Mouse (Mus musculus) layer of hippocampus, postnatal 25 days (tissue): ENCODE data around the gene Opa3. TPM values are rescaled to one million over a fixed set of nuclear protein-coding genes. Genes with fewer than 3 reads are reported as not detected.

ENCODE experiments used
- DNase-seq, 2 experiments: peaks; one replicate each; pipeline ENCODE4 v3.0.0; 2022; ENCODE audit warnings: mixed read lengths in 2 of 2, low spot score in 1 of 2; ENCODE audit errors: extremely low spot score in 1 of 2
- microRNA-seq, 2 experiments: library from miRNA; unstranded; fragments of <30 nt; microRNA quantifications; one replicate each; pipeline ENCODE4 v1.2.0; 2021
- total RNA-seq, 2 experiments: library from RNA; stranded (reverse); gene quantifications; 2 replicates each; pipeline ENCODE4 v1.2.3; 2021

Opa3 gene
- total RNA-seq, 2 experiments from 2014 or later = 36.5 to 41.5 TPM

DNA sequence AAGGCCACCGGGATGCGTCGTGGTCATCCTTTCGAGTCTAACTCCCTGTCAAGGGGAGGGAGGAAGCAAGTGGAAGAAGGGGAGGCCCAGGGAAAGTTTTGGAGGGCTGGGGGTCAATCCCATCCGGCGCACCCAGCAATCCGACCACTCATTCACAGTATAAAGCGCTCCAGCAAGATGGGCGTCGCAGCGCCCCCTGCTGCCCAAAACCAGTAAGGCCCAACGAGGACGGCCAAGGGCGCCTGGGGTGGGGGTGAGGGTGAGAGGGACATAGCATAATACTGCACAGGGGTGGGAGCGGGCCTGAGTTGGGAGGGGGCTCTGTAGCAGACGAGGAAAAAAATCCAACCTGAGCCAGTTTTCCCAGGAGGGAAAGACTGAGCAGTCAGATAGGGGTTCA is 75.6 kb downstream of the Opa3 start:
- DNase-seq = peak; percentile 74 to 83

DNA sequence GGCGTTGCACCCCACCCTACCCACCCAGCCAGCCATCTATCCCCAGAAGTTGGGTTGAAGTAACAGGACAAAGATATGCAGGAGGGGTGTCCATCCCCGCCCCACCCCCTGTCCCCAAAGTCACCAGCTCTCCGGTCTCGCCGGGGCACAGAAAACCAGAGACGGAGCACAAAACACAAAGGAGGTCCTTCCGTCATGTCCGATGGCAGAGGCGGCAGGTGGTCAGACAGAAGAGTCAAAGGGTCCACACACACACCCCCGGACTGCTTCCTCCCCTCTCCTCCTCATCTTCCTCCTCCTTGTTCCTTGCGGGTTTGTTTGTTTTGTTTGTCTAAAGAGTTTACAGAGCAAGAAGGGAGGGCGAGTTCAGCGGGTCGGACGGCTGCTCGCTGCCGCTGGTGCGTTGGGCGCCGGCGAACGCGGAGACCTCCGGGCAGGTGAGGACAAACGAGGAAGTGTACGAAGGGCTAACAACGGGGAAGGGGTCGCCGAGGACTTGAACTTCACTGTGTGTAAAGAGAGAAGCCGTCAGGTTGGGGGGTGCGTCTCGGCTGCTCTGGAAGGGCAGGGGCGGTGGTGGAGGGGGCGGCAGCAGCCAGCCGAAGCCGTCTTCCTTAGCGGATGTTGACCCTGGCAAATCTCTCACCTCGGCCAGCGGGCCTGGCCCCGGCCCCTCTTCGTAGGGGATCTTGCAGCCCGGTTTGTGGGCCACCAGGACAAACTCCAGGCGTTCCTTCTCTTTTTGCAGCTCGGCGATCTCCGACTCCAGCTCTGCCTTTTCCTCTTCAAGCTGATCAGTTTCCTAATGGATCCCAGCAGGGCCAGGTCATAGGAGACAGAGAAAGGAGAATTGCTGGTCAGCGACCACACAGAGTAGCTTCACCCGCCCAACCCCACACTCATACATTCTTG is 76.6 kb downstream of the Opa3 start:
- no peak for DNase-seq

DNA sequence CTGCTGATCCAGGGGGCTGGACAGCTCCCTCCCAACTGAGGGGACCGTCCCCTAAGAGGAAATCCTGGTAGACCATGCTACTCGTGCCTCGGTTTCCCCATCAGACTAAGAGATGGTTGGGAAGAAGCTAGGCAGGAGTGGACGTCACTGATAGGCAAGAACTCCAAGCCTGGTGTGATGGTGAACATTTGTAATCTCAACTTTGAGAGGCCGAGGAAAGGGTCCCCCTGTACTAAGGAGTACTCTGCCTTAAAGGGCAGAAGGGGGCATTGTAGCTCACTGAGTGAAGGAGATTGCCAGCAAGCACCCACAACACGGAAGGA is 77.2 kb downstream of the Opa3 start:
- DNase-seq = no peak

Small RNA genes within 50 kb of the gene (microRNA-seq; reads per million reads assigned to microRNA genes)
- 11,114 to 11,247 reads per million in 2 experiments for gene Mir330

Other genes with a start within 250 kb of the Opa3 start
- under 1 TPM; 0.17 to 0.70 TPM for gene Nanos2, start 240.9 kb upstream of the Opa3 start, total RNA-seq
- 10 to 100 TPM; 44.9 to 48.3 TPM for gene Mypop, start 237.1 kb upstream of the Opa3 start, total RNA-seq
- gene Irf2bp1, start 224.3 kb upstream of the Opa3 start, total RNA-seq = 10 to 100 TPM; 51.7 to 53.5 TPM
- gene Foxa3, start 204.8 kb upstream of the Opa3 start, total RNA-seq = not detected
- 100 to 1,000 TPM; 111 to 113 TPM for gene Sympk, start 204.0 kb upstream of the Opa3 start, total RNA-seq
- gene Rsph6a, start 173.6 kb upstream of the Opa3 start, total RNA-seq = under 1 TPM in 1 of 2 experiments, not detected in 1; 0.10 TPM
- gene Dmwd, start 152.1 kb upstream of the Opa3 start, total RNA-seq = 100 to 1,000 TPM; 151 to 152 TPM
- gene Dmpk, start 144.5 kb upstream of the Opa3 start, total RNA-seq = 10 to 100 TPM; 26.7 to 39.3 TPM
- gene Six5, start 133.7 kb upstream of the Opa3 start, total RNA-seq = 1 to 10 TPM; 1.8 to 2.6 TPM
- under 1 TPM; 0.42 to 0.49 TPM for gene Gm4969, start 110.0 kb upstream of the Opa3 start, total RNA-seq
- 10 to 100 TPM; 13.2 to 14.2 TPM for gene Fbxo46, start 108.5 kb upstream of the Opa3 start, total RNA-seq
- 10 to 100 TPM; 17.9 to 19.7 TPM for gene Qpctl, start 79.0 kb upstream of the Opa3 start, total RNA-seq
- 10 to 100 TPM; 72.4 to 84.8 TPM for gene Snrpd2, start 78.6 kb upstream of the Opa3 start, total RNA-seq
- gene Gipr, start 62.2 kb upstream of the Opa3 start, total RNA-seq = under 1 TPM; 0.37 to 0.77 TPM
- gene Eml2, start 51.9 kb upstream of the Opa3 start, total RNA-seq = 100 to 1,000 TPM; 157 to 164 TPM
- gene Gpr4, start 15.8 kb upstream of the Opa3 start, total RNA-seq = 1 to 10 TPM; 2.2 to 2.5 TPM
- 10 to 100 TPM; 15.2 to 16.3 TPM for gene Vasp, start 43.5 kb downstream of the Opa3 start, total RNA-seq
- gene Ppm1n, start 51.7 kb downstream of the Opa3 start, total RNA-seq = not detected
- gene Rtn2, start 54.3 kb downstream of the Opa3 start, total RNA-seq = 10 to 100 TPM; 85.9 to 96.3 TPM
- 1 to 10 TPM; 5.2 to 9.8 TPM for gene Fosb, start 81.7 kb downstream of the Opa3 start, total RNA-seq
- 10 to 100 TPM; 37.8 to 39.1 TPM for gene Ercc1, start 116.4 kb downstream of the Opa3 start, total RNA-seq
- gene Cd3eap, start 131.1 kb downstream of the Opa3 start, total RNA-seq = 10 to 100 TPM; 17.7 to 18.3 TPM
- 1 to 10 TPM; 4.5 to 4.8 TPM for gene Ppp1r13l, start 131.4 kb downstream of the Opa3 start, total RNA-seq
- 10 to 100 TPM; 34.5 to 34.9 TPM for gene Ercc2, start 153.7 kb downstream of the Opa3 start, total RNA-seq
- gene Klc3, start 175.8 kb downstream of the Opa3 start, total RNA-seq = 1 to 10 TPM; 2.2 to 3.4 TPM
- gene Ckm, start 176.4 kb downstream of the Opa3 start, total RNA-seq = not detected
- 100 to 1,000 TPM in 1 of 2 experiments, 10 to 100 TPM in 1; 92.8 to 105 TPM for gene Mark4, start 230.5 kb downstream of the Opa3 start, total RNA-seq
- gene Exoc3l2, start 235.0 kb downstream of the Opa3 start, total RNA-seq = under 1 TPM; 0.37 to 0.38 TPM